Mouse (Mus musculus): ENCODE data around the gene Dlk1. TPM values are rescaled to one million over a fixed set of nuclear protein-coding genes. Genes with fewer than 3 reads are reported as not detected.

The Dlk1 gene
- polyA plus RNA-seq, 1 experiment, result 2.2 TPM

- WGBS, result 84% methylated on average over 4 of the region's 4 CpGs
- H3K4me3 ChIP-seq (ENCODE audit: control insufficient read depth, insufficient read depth, low read length), result no peak overlapping the region
- no peaks in the 10 kb centered on the region for H3K36me3 ChIP-seq (ENCODE audit: control insufficient read depth, insufficient read depth, low read length)
- no peaks in the 10 kb centered on the region for H3K4me1 ChIP-seq (replicated peaks; ENCODE audit: control insufficient read depth, insufficient read depth, low read length)
- DNase-seq, result no peak
- no peaks in the 10 kb centered on the region for H3K27me3 ChIP-seq (ENCODE audit: control insufficient read depth, insufficient read depth, low read length)
- H3K27ac ChIP-seq (ENCODE audit: control insufficient read depth, insufficient read depth, low read length), result no peak overlapping the region
- TF ChIP-seq POLR2A (IDR thresholded peaks at IDR 0.05; ENCODE audit: control insufficient read depth, extremely low read depth, insufficient read depth, low read length, poor library complexity) (no peak), CTCF (IDR thresholded peaks at IDR 0.05; ENCODE audit: borderline replicate concordance, control insufficient read depth, extremely low read depth, insufficient read depth, low read length, poor library complexity) (no peak)
Observed at GRCm38 (mm10) chr12:109423716-109424429, 28.8 kb upstream of the Dlk1 start.

- H3K36me3 ChIP-seq (ENCODE audit: control insufficient read depth, insufficient read depth, low read length), result no peaks in the 10 kb centered on the region
- H3K4me1 ChIP-seq (replicated peaks; ENCODE audit: control insufficient read depth, insufficient read depth, low read length), result no peaks in the 10 kb centered on the region
- no peak overlapping the region for H3K27ac ChIP-seq (ENCODE audit: control insufficient read depth, insufficient read depth, low read length)
- 78% methylated on average over 20 of the region's 20 CpGs for WGBS
- TF ChIP-seq POLR2A (IDR thresholded peaks at IDR 0.05; ENCODE audit: control insufficient read depth, extremely low read depth, insufficient read depth, low read length, poor library complexity) (no peak), CTCF (IDR thresholded peaks at IDR 0.05; ENCODE audit: borderline replicate concordance, control insufficient read depth, extremely low read depth, insufficient read depth, low read length, poor library complexity) (no peak)
- H3K27me3 ChIP-seq (ENCODE audit: control insufficient read depth, insufficient read depth, low read length), result no peaks in the 10 kb centered on the region
- no peak overlapping the region for H3K4me3 ChIP-seq (ENCODE audit: control insufficient read depth, insufficient read depth, low read length)
- no peak for DNase-seq
Observed at GRCm38 (mm10) chr12:109424753-109425332, 27.8 kb upstream of the Dlk1 start.

- no peak for DNase-seq
- 93% methylated on average over 12 of the region's 12 CpGs for WGBS
- no peaks in the 10 kb centered on the region for H3K27me3 ChIP-seq (ENCODE audit: control insufficient read depth, insufficient read depth, low read length)
- H3K27ac ChIP-seq (ENCODE audit: control insufficient read depth, insufficient read depth, low read length), result no peak overlapping the region
- no peak overlapping the region for H3K4me3 ChIP-seq (ENCODE audit: control insufficient read depth, insufficient read depth, low read length)
- H3K4me1 ChIP-seq (replicated peaks; ENCODE audit: control insufficient read depth, insufficient read depth, low read length), result no peaks in the 10 kb centered on the region
- TF ChIP-seq POLR2A (IDR thresholded peaks at IDR 0.05; ENCODE audit: control insufficient read depth, extremely low read depth, insufficient read depth, low read length, poor library complexity) (no peak), CTCF (IDR thresholded peaks at IDR 0.05; ENCODE audit: borderline replicate concordance, control insufficient read depth, extremely low read depth, insufficient read depth, low read length, poor library complexity) (no peak)
- H3K36me3 ChIP-seq (ENCODE audit: control insufficient read depth, insufficient read depth, low read length), result no peaks in the 10 kb centered on the region
Observed at GRCm38 (mm10) chr12:109425982-109426381, 26.6 kb upstream of the Dlk1 start.

DNA sequence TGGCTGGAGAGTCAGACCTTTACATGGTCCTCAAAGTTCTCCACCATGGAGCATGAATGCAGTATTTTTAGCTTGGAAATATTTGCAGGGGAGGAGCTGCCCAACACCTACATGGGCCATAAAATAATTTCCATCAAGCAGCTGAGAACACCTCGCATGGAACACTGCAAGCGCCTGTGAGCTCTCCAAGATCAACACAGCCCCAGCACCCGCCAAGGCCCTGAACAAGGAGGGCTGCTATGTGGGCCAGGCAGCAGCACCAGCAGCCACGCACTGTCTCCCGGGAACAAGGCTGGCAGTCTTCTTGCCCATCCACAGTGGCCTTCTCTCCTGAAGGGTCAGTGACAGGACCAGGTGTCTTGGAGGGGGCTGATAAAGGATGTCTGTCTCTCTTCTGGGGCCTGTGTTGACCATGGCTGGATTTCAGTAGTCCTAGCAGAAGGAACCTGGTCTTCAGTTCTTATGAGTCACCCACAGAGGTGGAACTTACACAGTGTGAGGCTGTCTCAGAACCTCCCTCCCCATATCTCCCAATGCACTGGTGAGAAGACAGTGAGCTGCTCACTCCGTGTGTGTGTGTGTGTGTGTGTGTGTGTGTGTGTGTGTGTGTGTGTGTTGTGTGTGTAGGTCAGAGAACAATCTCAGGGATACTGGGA, 20.0 kb upstream of the Dlk1 start:
- Histone ChIP-seq H3K36me3 (ENCODE audit: control insufficient read depth, insufficient read depth, low read length) (no peaks in the 10 kb centered on the region), H3K4me3 (ENCODE audit: control insufficient read depth, insufficient read depth, low read length) (no peak overlapping the region), H3K4me1 (replicated peaks; ENCODE audit: control insufficient read depth, insufficient read depth, low read length) (peaks cover 11% of the 10 kb centered on the region), H3K27ac (ENCODE audit: control insufficient read depth, insufficient read depth, low read length) (no peak overlapping the region), H3K27me3 (ENCODE audit: control insufficient read depth, insufficient read depth, low read length) (no peaks in the 10 kb centered on the region)
- no peak for TF ChIP-seq POLR2A (IDR thresholded peaks at IDR 0.05; ENCODE audit: control insufficient read depth, extremely low read depth, insufficient read depth, low read length, poor library complexity)
- TF ChIP-seq CTCF (IDR thresholded peaks at IDR 0.05; ENCODE audit: borderline replicate concordance, control insufficient read depth, extremely low read depth, insufficient read depth, low read length, poor library complexity), result no peak
- 86% methylated on average over 6 of the region's 6 CpGs for WGBS
- no peak for DNase-seq

DNA sequence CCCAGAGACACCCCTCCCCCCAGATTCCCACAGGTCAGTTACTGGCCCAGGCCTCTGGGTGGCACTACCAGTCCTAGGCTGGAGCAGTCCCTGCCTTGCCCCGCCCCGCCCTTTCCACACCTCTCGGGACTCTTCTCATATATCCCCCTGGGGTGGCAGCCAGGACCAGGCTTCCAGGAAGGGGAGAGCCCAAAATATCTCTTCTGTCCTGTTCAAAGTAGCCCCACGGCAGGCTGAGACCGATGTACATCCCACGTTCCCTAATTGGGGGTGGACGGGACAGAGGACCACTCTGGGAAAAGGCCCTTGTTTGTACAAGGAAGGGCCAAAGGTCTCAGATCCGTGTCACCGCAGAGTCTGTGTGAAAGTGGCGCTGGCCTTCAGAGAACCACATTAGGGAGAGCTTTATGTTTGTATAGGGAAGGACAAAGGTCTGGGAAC, 16.2 kb upstream of the Dlk1 start:
- Histone ChIP-seq H3K36me3 (ENCODE audit: control insufficient read depth, insufficient read depth, low read length) (no peaks in the 10 kb centered on the region), H3K27ac (ENCODE audit: control insufficient read depth, insufficient read depth, low read length) (no peak overlapping the region), H3K4me3 (ENCODE audit: control insufficient read depth, insufficient read depth, low read length) (no peak overlapping the region), H3K4me1 (replicated peaks; ENCODE audit: control insufficient read depth, insufficient read depth, low read length) (peaks cover 23% of the 10 kb centered on the region), H3K27me3 (ENCODE audit: control insufficient read depth, insufficient read depth, low read length) (no peaks in the 10 kb centered on the region)
- 32% methylated on average over 10 of the region's 10 CpGs for WGBS
- TF ChIP-seq POLR2A (IDR thresholded peaks at IDR 0.05; ENCODE audit: control insufficient read depth, extremely low read depth, insufficient read depth, low read length, poor library complexity) (no peak), CTCF (IDR thresholded peaks at IDR 0.05; ENCODE audit: borderline replicate concordance, control insufficient read depth, extremely low read depth, insufficient read depth, low read length, poor library complexity) (no peak)
- DNase-seq, result no peak

GRCm38 (mm10) chr12:109436852-109437251, 15.8 kb upstream of the Dlk1 start:
- peaks cover 26% of the 10 kb centered on the region for H3K4me1 ChIP-seq (replicated peaks; ENCODE audit: control insufficient read depth, insufficient read depth, low read length)
- H3K27ac ChIP-seq (ENCODE audit: control insufficient read depth, insufficient read depth, low read length), result no peak overlapping the region
- no peak overlapping the region for H3K4me3 ChIP-seq (ENCODE audit: control insufficient read depth, insufficient read depth, low read length)
- TF ChIP-seq POLR2A (IDR thresholded peaks at IDR 0.05; ENCODE audit: control insufficient read depth, extremely low read depth, insufficient read depth, low read length, poor library complexity), result no peak
- TF ChIP-seq CTCF (IDR thresholded peaks at IDR 0.05; ENCODE audit: borderline replicate concordance, control insufficient read depth, extremely low read depth, insufficient read depth, low read length, poor library complexity), result no peak
- WGBS, result 54% methylated on average over 12 of the region's 12 CpGs
- no peak for DNase-seq
- no peaks in the 10 kb centered on the region for H3K36me3 ChIP-seq (ENCODE audit: control insufficient read depth, insufficient read depth, low read length)
- H3K27me3 ChIP-seq (ENCODE audit: control insufficient read depth, insufficient read depth, low read length), result no peaks in the 10 kb centered on the region

Data from thymus, adult 2 months (tissue).